In the genomic region with DNA sequence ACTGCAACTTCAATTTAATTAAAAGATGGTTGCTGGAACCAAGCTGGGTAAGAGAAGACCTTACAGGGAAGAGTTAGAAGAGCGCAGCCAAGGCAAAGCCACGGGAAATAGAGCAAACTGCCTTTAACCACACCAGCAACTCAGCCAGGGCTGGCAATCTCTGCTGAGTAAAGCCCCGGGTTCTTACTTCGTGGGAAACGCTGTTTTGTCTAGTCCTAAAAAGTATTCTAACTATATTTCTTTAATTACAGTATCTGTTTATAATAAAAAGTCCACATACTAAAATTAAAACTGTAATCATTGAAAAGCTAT, we compare ENCODE assay signal across 8 mouse cellular contexts.
DNase-seq lines count a peak whose midpoint lies in the region; ATAC-seq lines count a peak whose summit lies in the region.

No protein-coding gene starts in this region.

- peak overlapping the region; percentile 49 for H3K9ac ChIP-seq in lung, embryonic 15.5 days
- peak overlapping the region; percentile 52; the same call in 1 of the 2 replicates for H3K9ac ChIP-seq in embryonic facial prominence, embryonic 12.5 days
- H3K9ac ChIP-seq in heart, embryonic 13.5 days, result peak overlapping the region; percentile 81
- H3K9ac ChIP-seq in limb, embryonic 15.5 days, result peak overlapping the region; percentile 40; the same call in 1 of the 2 replicates
- peak overlapping the region; percentile 63 for H3K9ac ChIP-seq in neural tube, embryonic 13.5 days

- H3K27me3 ChIP-seq in lung, embryonic 15.5 days, result no peaks in the 10 kb centered on the region
- no peaks in the 10 kb centered on the region for H3K27me3 ChIP-seq in embryonic facial prominence, embryonic 12.5 days
- no peaks in the 10 kb centered on the region for H3K27me3 ChIP-seq in heart, embryonic 13.5 days (replicated peaks)
- no peaks in the 10 kb centered on the region for H3K27me3 ChIP-seq in limb, embryonic 15.5 days
- H3K27me3 ChIP-seq in neural tube, embryonic 13.5 days, result no peaks in the 10 kb centered on the region

- intact Hi-C loops in left cerebral cortex, postnatal 25 days (cut with DNase I), result loop anchor here (5.0 kb wide), 2 partner anchors 85 to 110 kb away; no protein-coding TSS in a partner anchor

- peak overlapping the region; percentile 69 for H3K4me2 ChIP-seq in lung, embryonic 15.5 days
- H3K4me2 ChIP-seq in embryonic facial prominence, embryonic 12.5 days (replicated peaks), result peak overlapping the region; percentile 49
- peak overlapping the region; percentile 76 for H3K4me2 ChIP-seq in heart, embryonic 13.5 days
- H3K4me2 ChIP-seq in limb, embryonic 15.5 days, result peak overlapping the region; percentile 53
- peak overlapping the region; percentile 64 for H3K4me2 ChIP-seq in neural tube, embryonic 13.5 days

- no peaks in the 10 kb centered on the region for H3K36me3 ChIP-seq in lung, embryonic 15.5 days
- no peaks in the 10 kb centered on the region for H3K36me3 ChIP-seq in embryonic facial prominence, embryonic 12.5 days
- H3K36me3 ChIP-seq in heart, embryonic 13.5 days, result no peaks in the 10 kb centered on the region
- H3K36me3 ChIP-seq in limb, embryonic 15.5 days, result no peaks in the 10 kb centered on the region
- no peaks in the 10 kb centered on the region for H3K36me3 ChIP-seq in neural tube, embryonic 13.5 days

- peaks cover 4% of the 10 kb centered on the region; the same call in 1 of the 2 replicates for H3K4me1 ChIP-seq in lung, embryonic 15.5 days
- H3K4me1 ChIP-seq in embryonic facial prominence, embryonic 12.5 days, result peaks cover 9% of the 10 kb centered on the region; the same call in 1 of the 2 replicates
- H3K4me1 ChIP-seq in heart, embryonic 13.5 days, result peaks cover 16% of the 10 kb centered on the region
- H3K4me1 ChIP-seq in limb, embryonic 15.5 days, result 0 out of 2 replicates have a peak, but pooled peaks cover 2% of the 10 kb centered on the region
- H3K4me1 ChIP-seq in neural tube, embryonic 13.5 days (replicated peaks), result peaks cover 18% of the 10 kb centered on the region

- H3K4me3 ChIP-seq in lung, embryonic 15.5 days, result peak overlapping the region; percentile 49
- H3K4me3 ChIP-seq in embryonic facial prominence, embryonic 12.5 days, result peak overlapping the region; percentile 39
- H3K4me3 ChIP-seq in heart, embryonic 13.5 days, result peak overlapping the region; percentile 62
- H3K4me3 ChIP-seq in limb, embryonic 15.5 days, result peak overlapping the region; percentile 47
- H3K4me3 ChIP-seq in neural tube, embryonic 13.5 days, result peak overlapping the region; percentile 48

- no peak for ATAC-seq in lung, embryonic 15.5 days (ENCODE audit: borderline replicate concordance, extremely low read depth, low FRiP score, low TSS enrichment)
- no peak for ATAC-seq in embryonic facial prominence, embryonic 12.5 days (ENCODE audit: insufficient number of reproducible peaks, insufficient read depth, low FRiP score, low TSS enrichment)
- no peak for ATAC-seq in heart, embryonic 13.5 days (ENCODE audit: extremely low read depth, insufficient number of reproducible peaks, low FRiP score, low TSS enrichment)
- ATAC-seq in limb, embryonic 15.5 days (ENCODE audit: insufficient number of reproducible peaks, low FRiP score, low TSS enrichment, low read depth), result no peak
- ATAC-seq in neural tube, embryonic 13.5 days (ENCODE audit: low read depth), result peak; percentile 54; the same call in 1 of the 2 replicates

- H3K9me3 ChIP-seq in lung, embryonic 15.5 days, result no peaks in the 10 kb centered on the region
- no peaks in the 10 kb centered on the region for H3K9me3 ChIP-seq in embryonic facial prominence, embryonic 12.5 days
- H3K9me3 ChIP-seq in heart, embryonic 13.5 days, result no peaks in the 10 kb centered on the region
- H3K9me3 ChIP-seq in limb, embryonic 15.5 days, result no peaks in the 10 kb centered on the region
- H3K9me3 ChIP-seq in neural tube, embryonic 13.5 days, result no peaks in the 10 kb centered on the region

- peak overlapping the region; percentile 85 for H3K27ac ChIP-seq in lung, embryonic 15.5 days
- peak overlapping the region; percentile 86 for H3K27ac ChIP-seq in embryonic facial prominence, embryonic 12.5 days
- peak overlapping the region; percentile 95 for H3K27ac ChIP-seq in heart, embryonic 13.5 days (replicated peaks)
- H3K27ac ChIP-seq in limb, embryonic 15.5 days, result peak overlapping the region; percentile 91
- H3K27ac ChIP-seq in neural tube, embryonic 13.5 days (replicated peaks), result peak overlapping the region; percentile 80

- no peak for DNase-seq in lung, postnatal 25 days (ENCODE audit: low spot score)
- no peak for DNase-seq in left cerebral cortex, postnatal 25 days (ENCODE audit: low spot score in 2 of 2)
- DNase-seq in ovary, postnatal 14 days (ENCODE audit: low spot score), result no peak

- 19% methylated on average over 5 of the region's 5 CpGs for WGBS in lung, embryonic 15.5 days
- WGBS in embryonic facial prominence, embryonic 12.5 days, result 29% methylated on average over 5 of the region's 5 CpGs
- 30% methylated on average over 5 of the region's 5 CpGs for WGBS in heart, embryonic 13.5 days
- WGBS in limb, embryonic 15.5 days, result 9% methylated on average over 5 of the region's 5 CpGs
- 54% methylated on average over 5 of the region's 5 CpGs for WGBS in neural tube, embryonic 13.5 days
